Mouse (Mus musculus) liver, embryonic 11.5 days (tissue): ENCODE measurements around the gene Fgd3. TPM values are rescaled to one million over a fixed set of nuclear protein-coding genes. Genes with fewer than 3 reads are reported as not detected.

Source experiments
- ATAC-seq: fragments of 200-750 bp; cut with Nextera tagmentation; replicated peaks from 2 replicates; pipeline ENCODE4 v1.8.0; 2017; ENCODE audit warnings: moderate number of reproducible peaks, mild to moderate bottlenecking, moderate TSS enrichment, moderate library complexity; ENCODE audit not compliant: low FRiP score
- DNase-seq: peaks from one replicate; pipeline ENCODE4 v3.0.0-alpha.2; 2017; ENCODE audit warnings: low spot score
- H3K27ac ChIP-seq: fragments of 300-500 bp; sonication (generic); 2 replicates; pipeline ENCODE4 v1.5.1; 2014; ENCODE audit warnings: mild to moderate bottlenecking, low read depth, low read length, control low read depth
- H3K27me3 ChIP-seq: fragments of 300-500 bp; sonication (generic); replicated peaks from 2 replicates; pipeline ENCODE4 v1.6.1; 2014; ENCODE audit warnings: low read length, mixed read lengths; ENCODE audit not compliant: control insufficient read depth, insufficient read depth
- H3K36me3 ChIP-seq: fragments of 300-500 bp; sonication (generic); 2 replicates; pipeline ENCODE4 v1.6.1; 2014; ENCODE audit warnings: mild to moderate bottlenecking, low read length, moderate library complexity, mixed read lengths; ENCODE audit not compliant: control insufficient read depth, insufficient read depth
- H3K4me1 ChIP-seq: fragments of 300-500 bp; sonication (generic); replicated peaks from 2 replicates; pipeline ENCODE4 v1.6.1; 2014; ENCODE audit warnings: low read length, mixed read lengths; ENCODE audit not compliant: control insufficient read depth, insufficient read depth
- H3K4me2 ChIP-seq: fragments of 300-500 bp; sonication (generic); 2 replicates; pipeline ENCODE4 v1.6.1; 2014; ENCODE audit warnings: mild to moderate bottlenecking, control low read depth, moderate library complexity
- H3K4me3 ChIP-seq: fragments of 300-500 bp; sonication (generic); 2 replicates; pipeline ENCODE4 v1.5.1; 2014; ENCODE audit warnings: low read depth, low read length, control low read depth
- H3K9ac ChIP-seq: fragments of 300-500 bp; sonication (generic); 2 replicates; pipeline ENCODE4 v1.6.1; 2014; ENCODE audit warnings: low read depth, low read length, control low read depth
- H3K9me3 ChIP-seq: fragments of 300-500 bp; sonication (generic); 2 replicates; pipeline ENCODE4 v1.6.1; 2016; ENCODE audit warnings: low read length, inconsistent platforms, mixed read lengths; ENCODE audit not compliant: control insufficient read depth
- WGBS: fragments of 180-500 bp; shearing (Covaris S2); extraction: QIAGEN DNeasy Blood & Tissue Kit; methylation state at CpG from one replicate; pipeline ENCODE4 v1.1.7; 2014; 5-methylcytosine and 5-hydroxymethylcytosine counted together
- polyA plus RNA-seq: library from polyadenylated mRNA; unstranded; fragments of >200 nt; fragmentation: Nextera tagmentation; extraction: Ambion mirVana; gene quantifications from 2 replicates; pipeline ENCODE4 v1.2.1, GENCODE M21; 2014

Gene Fgd3
- polyA plus RNA-seq, 1 experiment from 2014 or later, result 0.92 TPM

DNA sequence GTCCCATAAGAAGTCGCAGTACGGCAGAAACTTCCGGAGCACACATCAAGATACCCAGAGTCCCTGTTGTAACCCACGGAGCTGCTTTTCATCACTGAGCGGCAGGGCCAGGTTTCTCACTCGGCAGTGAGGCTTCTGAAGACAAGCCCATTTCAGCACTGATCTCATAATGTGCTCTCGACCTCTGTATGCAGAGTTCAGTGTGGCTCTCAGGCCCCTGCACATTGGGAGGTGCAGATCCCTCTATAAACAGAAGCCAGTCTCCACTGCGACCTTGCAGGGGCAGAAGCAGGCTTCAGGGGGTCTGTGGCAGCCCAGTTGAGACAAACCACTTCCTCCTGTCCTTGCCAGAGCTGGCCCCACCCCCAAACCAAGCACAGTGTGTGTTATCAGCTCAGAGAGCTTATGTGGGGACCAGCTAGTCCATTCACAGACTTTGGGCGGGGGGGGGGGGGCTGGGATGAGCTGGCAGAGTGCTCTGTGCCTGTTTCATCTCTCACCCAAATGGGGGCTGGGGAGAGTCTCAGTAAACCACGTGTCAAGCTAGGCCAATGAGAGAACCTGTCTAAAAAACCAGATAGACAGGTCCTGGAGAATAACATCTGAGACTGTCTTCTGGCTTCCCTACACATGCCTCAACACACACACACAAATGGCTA is 12.7 kb downstream of the Fgd3 start:
- peak overlapping the region; percentile 45 for H3K27ac ChIP-seq
- ATAC-seq (peak; percentile 89), DNase-seq (peak; percentile 81)
- peak overlapping the region; percentile 1 for H3K9ac ChIP-seq
- H3K9me3 ChIP-seq, result no peaks in the 10 kb centered on the region
- H3K4me2 ChIP-seq, result peak overlapping the region; percentile 60
- H3K4me1 ChIP-seq, result peaks cover 21% of the 10 kb centered on the region
- 6% methylated on average over 10 of the region's 10 CpGs for WGBS
- no peaks in the 10 kb centered on the region for H3K36me3 ChIP-seq
- H3K4me3 ChIP-seq, result peak overlapping the region; percentile 26
- no peaks in the 10 kb centered on the region for H3K27me3 ChIP-seq

GRCm38 (mm10) chr13:49306771-49307310 is 13.3 kb downstream of the Fgd3 start:
- no peaks in the 10 kb centered on the region for H3K36me3 ChIP-seq
- H3K9ac ChIP-seq, result peak overlapping the region; percentile 1
- H3K9me3 ChIP-seq, result no peaks in the 10 kb centered on the region
- no peak; the same call in 1 of the 2 replicates for ATAC-seq
- no peaks in the 10 kb centered on the region for H3K27me3 ChIP-seq
- DNase-seq, result no peak
- peak overlapping the region; percentile 45 for H3K27ac ChIP-seq
- H3K4me2 ChIP-seq, result peak overlapping the region; percentile 60
- H3K4me3 ChIP-seq, result peak overlapping the region; percentile 26
- H3K4me1 ChIP-seq, result peaks cover 21% of the 10 kb centered on the region
- 20% methylated on average over 7 of the region's 7 CpGs for WGBS

DNA sequence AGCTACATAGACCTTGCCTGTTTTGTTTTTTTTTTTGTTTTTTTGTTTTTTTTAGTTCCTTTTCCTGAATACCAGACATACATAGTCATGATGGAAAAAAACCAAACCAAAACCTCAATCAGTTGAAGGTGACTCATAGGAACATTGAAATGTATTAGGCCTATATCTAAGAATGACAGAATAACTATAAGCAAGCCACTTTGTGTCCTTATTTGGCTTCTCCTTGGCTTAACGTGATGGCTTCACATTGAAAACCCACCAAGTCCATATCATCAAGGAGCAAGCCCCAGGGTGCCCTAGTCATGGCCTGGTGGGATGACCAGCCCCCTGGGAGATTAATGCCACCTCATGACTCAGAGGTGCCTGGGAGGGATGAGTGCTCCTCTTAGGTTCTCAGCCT is 19.3 kb downstream of the Fgd3 start:
- no peak for DNase-seq
- no peaks in the 10 kb centered on the region for H3K9me3 ChIP-seq
- no peak overlapping the region for H3K9ac ChIP-seq
- H3K4me1 ChIP-seq, result peaks cover 12% of the 10 kb centered on the region
- H3K36me3 ChIP-seq, result no peaks in the 10 kb centered on the region
- no peaks in the 10 kb centered on the region for H3K27me3 ChIP-seq
- no peak overlapping the region for H3K4me2 ChIP-seq
- WGBS, result 74% methylated on average over 1 of the region's 1 CpGs
- no peak overlapping the region for H3K4me3 ChIP-seq
- ATAC-seq, result no peak
- H3K27ac ChIP-seq, result no peak overlapping the region

DNA sequence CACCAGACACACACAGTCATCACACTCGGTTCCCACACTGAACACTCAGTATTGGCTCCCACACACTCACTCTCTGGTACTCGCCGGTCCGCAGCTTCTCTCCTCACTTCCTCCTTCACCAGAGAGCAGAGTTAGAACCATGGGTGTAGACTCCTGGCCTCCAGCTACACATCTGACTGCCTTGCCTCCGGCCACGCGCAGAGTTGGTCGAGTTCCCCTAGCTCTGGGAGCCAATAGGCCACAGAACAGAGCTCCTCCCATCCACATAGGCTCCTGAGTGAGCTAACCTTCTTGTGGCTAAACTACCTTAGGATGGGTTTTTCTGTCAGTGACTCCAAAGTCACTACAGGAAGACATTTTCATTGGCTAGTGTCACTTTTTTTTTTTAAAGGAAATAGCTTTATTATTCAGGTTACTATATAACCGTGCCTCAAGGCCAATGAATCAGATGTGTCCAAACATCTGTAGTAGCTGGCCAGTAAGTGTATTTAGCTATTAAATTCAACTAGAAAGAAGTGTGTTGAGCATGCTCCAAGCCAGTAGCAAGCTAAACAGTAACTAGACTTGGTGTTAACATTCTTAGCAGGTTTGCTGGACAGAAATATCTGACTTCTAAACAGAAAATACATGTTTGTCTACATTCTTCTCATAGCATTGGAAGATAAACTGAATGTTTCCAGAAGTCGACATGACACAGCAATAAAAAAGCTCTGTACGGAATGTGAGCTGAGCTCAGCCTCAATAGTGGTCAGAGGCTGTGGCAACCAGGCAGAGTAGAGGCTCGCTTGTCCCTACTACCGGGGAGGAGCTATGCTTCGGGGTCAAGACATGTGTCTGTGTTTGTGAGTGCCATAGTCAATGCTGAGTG is 21.4 kb downstream of the Fgd3 start:
- no peaks in the 10 kb centered on the region for H3K9me3 ChIP-seq
- H3K9ac ChIP-seq, result no peak overlapping the region; the same call in 1 of the 2 replicates
- H3K27ac ChIP-seq, result no peak overlapping the region
- WGBS, result 48% methylated on average over 14 of the region's 14 CpGs
- peaks cover 12% of the 10 kb centered on the region for H3K4me1 ChIP-seq
- H3K27me3 ChIP-seq, result no peaks in the 10 kb centered on the region
- no peaks in the 10 kb centered on the region for H3K36me3 ChIP-seq
- DNase-seq (no peak), ATAC-seq (no peak)
- H3K4me3 ChIP-seq, result no peak overlapping the region
- H3K4me2 ChIP-seq, result no peak overlapping the region

- ATAC-seq (no peak), DNase-seq (no peak)
- no peak overlapping the region for H3K9ac ChIP-seq
- peaks cover 4% of the 10 kb centered on the region; the same call in 1 of the 2 replicates for H3K9me3 ChIP-seq
- H3K36me3 ChIP-seq, result no peaks in the 10 kb centered on the region
- H3K27ac ChIP-seq, result no peak overlapping the region
- WGBS, result 78% methylated on average over 7 of the region's 7 CpGs
- no peaks in the 10 kb centered on the region for H3K27me3 ChIP-seq
- peaks cover 12% of the 10 kb centered on the region for H3K4me1 ChIP-seq
- no peak overlapping the region for H3K4me3 ChIP-seq
- no peak overlapping the region for H3K4me2 ChIP-seq
Measured at GRCm38 (mm10) chr13:49296270-49296669, 23.8 kb downstream of the Fgd3 start.

- no peak for ATAC-seq
- Histone ChIP-seq H3K9me3 (peaks cover 4% of the 10 kb centered on the region; the same call in 1 of the 2 replicates), H3K36me3 (no peaks in the 10 kb centered on the region), H3K9ac (no peak overlapping the region), H3K4me3 (no peak overlapping the region), H3K4me2 (no peak overlapping the region), H3K27me3 (no peaks in the 10 kb centered on the region), H3K4me1 (peaks cover 8% of the 10 kb centered on the region), H3K27ac (no peak overlapping the region)
- WGBS, result 73% methylated on average over 9 of the region's 9 CpGs
- no peak for DNase-seq
Measured at GRCm38 (mm10) chr13:49294108-49294507, 26.0 kb downstream of the Fgd3 start.

DNA sequence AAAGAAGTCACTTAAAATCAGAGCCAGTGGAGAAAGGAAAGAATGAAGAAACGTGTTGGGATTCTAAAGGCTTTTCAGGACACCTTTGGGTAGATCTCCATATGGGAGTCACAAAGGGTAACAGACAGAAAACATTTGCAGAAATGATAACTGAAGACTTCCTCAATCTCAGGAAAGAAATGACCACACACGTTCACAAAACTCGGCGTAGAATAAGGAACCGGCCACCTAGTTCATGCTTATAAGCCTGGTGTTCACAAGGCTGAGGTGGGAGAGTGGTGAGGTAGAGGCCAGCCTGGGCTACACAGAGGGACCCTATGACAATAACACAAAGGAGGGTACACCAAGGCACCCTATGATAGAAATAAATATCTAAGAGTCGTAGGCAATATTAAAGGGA is 28.2 kb downstream of the Fgd3 start:
- no peak for ATAC-seq
- 76% methylated on average over 6 of the region's 6 CpGs for WGBS
- H3K4me1 ChIP-seq, result no peaks in the 10 kb centered on the region

DNA sequence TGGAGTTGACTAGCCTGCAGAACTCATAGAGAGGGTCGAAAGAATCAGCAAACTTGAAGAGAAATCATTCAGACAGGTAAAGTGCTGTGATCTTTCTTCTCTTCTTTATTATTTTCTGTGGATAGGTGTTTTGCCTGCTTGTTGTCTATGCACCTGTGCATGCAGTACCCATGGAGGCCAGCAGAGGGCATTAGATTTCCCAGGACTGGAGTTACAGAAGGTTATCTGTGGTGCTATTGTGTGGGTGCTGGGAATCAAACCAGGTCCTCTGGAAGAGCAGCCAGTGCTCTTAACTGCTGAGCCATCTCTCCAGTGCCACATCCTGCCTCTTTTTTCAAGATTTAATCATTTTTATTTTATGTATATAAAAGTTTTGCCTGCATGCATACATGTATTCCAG is 28.7 kb downstream of the Fgd3 start:
- H3K4me2 ChIP-seq, result no peak overlapping the region
- no peaks in the 10 kb centered on the region for H3K4me1 ChIP-seq
- no peak overlapping the region for H3K27ac ChIP-seq
- no peaks in the 10 kb centered on the region for H3K36me3 ChIP-seq
- no peak overlapping the region for H3K4me3 ChIP-seq
- no peak overlapping the region for H3K9ac ChIP-seq
- DNase-seq (no peak), ATAC-seq (no peak)
- WGBS, result 48% methylated on average over 1 of the region's 1 CpGs
- H3K27me3 ChIP-seq, result no peaks in the 10 kb centered on the region
- peaks cover 4% of the 10 kb centered on the region; the same call in 1 of the 2 replicates for H3K9me3 ChIP-seq

More for the DNA sequence above, 28.2 kb downstream of the Fgd3 start:
- H3K27ac ChIP-seq, result no peak overlapping the region
- no peak for DNase-seq
- H3K27me3 ChIP-seq, result no peaks in the 10 kb centered on the region
- no peak overlapping the region for H3K9ac ChIP-seq
- no peak overlapping the region for H3K4me2 ChIP-seq
- H3K36me3 ChIP-seq, result no peaks in the 10 kb centered on the region
- H3K9me3 ChIP-seq, result peaks cover 4% of the 10 kb centered on the region; the same call in 1 of the 2 replicates
- no peak overlapping the region for H3K4me3 ChIP-seq
